Mouse (Mus musculus) heart, embryonic 10.5 days (tissue): ENCODE measurements around the gene Kctd15. TPM values are rescaled to one million over a fixed set of nuclear protein-coding genes. Genes with fewer than 3 reads are reported as not detected.
A peak's percentile ranks its signal among the peaks of the same experiment; 100 is the strongest.

ENCODE experiments used
- DNase-seq: peaks from one replicate; pipeline ENCODE4 v3.0.0-alpha.2; 2017; ENCODE audit warnings: low spot score
- H3K27ac ChIP-seq: fragments of 300-500 bp; sonication (generic); 2 replicates; pipeline ENCODE4 v1.5.1; 2016; ENCODE audit warnings: mild to moderate bottlenecking
- H3K27me3 ChIP-seq: fragments of 300-500 bp; sonication (generic); 2 replicates; pipeline ENCODE4 v1.6.1; 2016; ENCODE audit warnings: mild to moderate bottlenecking; ENCODE audit not compliant: poor library complexity, insufficient read depth, severe bottlenecking
- H3K36me3 ChIP-seq: fragments of 300-500 bp; sonication (generic); 2 replicates; pipeline ENCODE4 v1.6.1; 2016; ENCODE audit warnings: mild to moderate bottlenecking, moderate library complexity
- H3K4me1 ChIP-seq: fragments of 300-500 bp; sonication (generic); 2 replicates; pipeline ENCODE4 v1.6.1; 2016; ENCODE audit warnings: mild to moderate bottlenecking
- H3K4me3 ChIP-seq: fragments of 300-500 bp; sonication (generic); 2 replicates; pipeline ENCODE4 v1.5.1; 2016; ENCODE audit warnings: mild to moderate bottlenecking, moderate library complexity
- H3K9me3 ChIP-seq: fragments of 300-500 bp; sonication (generic); 2 replicates; pipeline ENCODE4 v1.6.1; 2016; ENCODE audit warnings: mild to moderate bottlenecking, moderate library complexity
- WGBS: fragments of 180-500 bp; shearing (Covaris S2); methylation state at CpG from one replicate; pipeline ENCODE4 v1.1.7; 2016; 5-methylcytosine and 5-hydroxymethylcytosine counted together
- polyA plus RNA-seq: library from polyadenylated mRNA; unstranded; fragments of >200 nt; fragmentation: Nextera tagmentation; extraction: Ambion mirVana; gene quantifications from 2 replicates; pipeline ENCODE4 v1.2.1, GENCODE M21; 2016

Gene Kctd15
- polyA plus RNA-seq, 1 experiment from 2014 or later: 25.5 TPM

GRCm38 (mm10) chr7:34680771-34681421 lies 24.4 kb upstream of the Kctd15 start:
- H3K4me3 ChIP-seq: no peak overlapping the region
- no peaks in the 10 kb centered on the region for H3K9me3 ChIP-seq
- H3K4me1 ChIP-seq: peaks cover 8% of the 10 kb centered on the region
- H3K36me3 ChIP-seq: no peaks in the 10 kb centered on the region
- peaks cover 16% of the 10 kb centered on the region for H3K27me3 ChIP-seq
- no peak overlapping the region for H3K27ac ChIP-seq
- 40% methylated on average over 15 of the region's 15 CpGs for WGBS
- no peak for DNase-seq

GRCm38 (mm10) chr7:34679886-34680285 lies 23.4 kb upstream of the Kctd15 start:
- H3K4me3 ChIP-seq: no peak overlapping the region
- no peak for DNase-seq
- no peak overlapping the region for H3K27ac ChIP-seq
- 71% methylated on average over 2 of the region's 2 CpGs for WGBS
- H3K27me3 ChIP-seq: peaks cover 27% of the 10 kb centered on the region
- H3K36me3 ChIP-seq: no peaks in the 10 kb centered on the region
- no peaks in the 10 kb centered on the region for H3K9me3 ChIP-seq
- peaks cover 15% of the 10 kb centered on the region for H3K4me1 ChIP-seq

- Histone ChIP-seq H3K27me3 (peaks cover 44% of the 10 kb centered on the region), H3K9me3 (no peaks in the 10 kb centered on the region), H3K36me3 (no peaks in the 10 kb centered on the region), H3K4me1 (peaks cover 13% of the 10 kb centered on the region), H3K4me3 (peak overlapping the region; percentile 45), H3K27ac (no peak overlapping the region)
- WGBS: 10% methylated on average over 33 of the region's 33 CpGs
- DNase-seq: peak; percentile 82
Measured at GRCm38 (mm10) chr7:34675831-34676514, 19.4 kb upstream of the Kctd15 start.

- H3K9me3 ChIP-seq: no peaks in the 10 kb centered on the region
- H3K36me3 ChIP-seq: no peaks in the 10 kb centered on the region
- peak overlapping the region; percentile 45 for H3K4me3 ChIP-seq
- no peak overlapping the region for H3K27ac ChIP-seq
- no peak for DNase-seq
- peaks cover 8% of the 10 kb centered on the region for H3K4me1 ChIP-seq
- 15% methylated on average over 42 of the region's 42 CpGs for WGBS
- peaks cover 44% of the 10 kb centered on the region for H3K27me3 ChIP-seq
Measured at GRCm38 (mm10) chr7:34675120-34675790, 18.7 kb upstream of the Kctd15 start.

- Histone ChIP-seq H3K36me3 (no peaks in the 10 kb centered on the region), H3K9me3 (no peaks in the 10 kb centered on the region), H3K4me3 (no peak overlapping the region), H3K4me1 (peaks cover 19% of the 10 kb centered on the region), H3K27ac (no peak overlapping the region), H3K27me3 (peaks cover 40% of the 10 kb centered on the region)
- 67% methylated on average over 4 of the region's 4 CpGs for WGBS
- DNase-seq: no peak
Measured at GRCm38 (mm10) chr7:34672916-34673315, 16.4 kb upstream of the Kctd15 start.

DNA sequence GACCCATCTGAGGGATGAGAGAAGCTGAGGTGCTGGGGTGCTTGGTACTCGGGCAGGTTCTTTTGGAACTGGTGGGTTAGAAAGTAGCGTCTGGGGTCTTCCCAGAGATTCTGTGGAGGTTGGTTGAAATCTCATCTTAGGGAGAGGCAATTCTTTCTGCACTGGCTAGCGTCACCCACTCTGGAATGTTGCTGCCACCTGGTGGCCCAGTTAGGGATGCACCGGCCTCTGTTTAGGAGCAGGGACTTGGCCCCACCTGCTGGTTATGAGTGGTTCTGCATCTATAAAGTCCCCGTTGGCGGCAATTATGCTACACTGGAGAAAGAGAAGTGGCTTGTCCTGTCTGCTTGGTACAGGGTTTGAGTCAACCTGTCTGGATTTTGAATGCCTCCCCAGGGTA lies 15.4 kb upstream of the Kctd15 start:
- Histone ChIP-seq H3K36me3 (no peaks in the 10 kb centered on the region), H3K27me3 (peaks cover 40% of the 10 kb centered on the region), H3K27ac (no peak overlapping the region), H3K4me1 (peaks cover 19% of the 10 kb centered on the region), H3K4me3 (no peak overlapping the region), H3K9me3 (no peaks in the 10 kb centered on the region)
- DNase-seq: peak; percentile 93
- WGBS: 1% methylated on average over 6 of the region's 6 CpGs

DNA sequence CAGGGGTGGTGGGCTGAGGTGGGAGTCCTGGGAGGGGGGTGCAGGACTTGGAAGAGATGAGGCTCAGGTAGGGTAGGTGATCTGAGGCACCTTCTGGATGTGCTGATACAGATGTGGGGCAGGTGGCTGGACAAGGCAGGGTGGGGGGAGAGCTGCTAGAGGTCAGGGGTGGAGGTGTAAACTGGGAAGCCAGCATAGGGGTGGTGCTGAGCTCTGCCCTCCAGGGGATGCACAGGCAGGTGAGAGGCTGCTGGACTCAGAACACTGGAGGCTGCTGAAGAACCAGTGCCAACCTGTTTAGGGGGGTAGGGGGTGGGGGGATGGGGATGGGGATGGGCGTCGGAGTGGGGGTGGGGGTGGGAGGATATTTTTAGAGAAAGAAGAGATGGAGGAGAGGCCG lies 14.2 kb upstream of the Kctd15 start:
- peaks cover 36% of the 10 kb centered on the region for H3K27me3 ChIP-seq
- H3K36me3 ChIP-seq: no peaks in the 10 kb centered on the region
- DNase-seq: no peak
- peaks cover 17% of the 10 kb centered on the region for H3K4me1 ChIP-seq
- H3K4me3 ChIP-seq: no peak overlapping the region
- H3K27ac ChIP-seq: no peak overlapping the region
- H3K9me3 ChIP-seq: no peaks in the 10 kb centered on the region
- 65% methylated on average over 3 of the region's 3 CpGs for WGBS

- H3K9me3 ChIP-seq: no peaks in the 10 kb centered on the region
- H3K36me3 ChIP-seq: no peaks in the 10 kb centered on the region
- peaks cover 11% of the 10 kb centered on the region for H3K4me1 ChIP-seq
- DNase-seq: no peak
- peak overlapping the region; percentile 28; the same call in 1 of the 2 replicates for H3K4me3 ChIP-seq
- no peak overlapping the region for H3K27ac ChIP-seq
- peaks cover 22% of the 10 kb centered on the region for H3K27me3 ChIP-seq
- 7% methylated on average over 9 of the region's 9 CpGs for WGBS
Measured at GRCm38 (mm10) chr7:34669336-34669735, 12.8 kb upstream of the Kctd15 start.

DNA sequence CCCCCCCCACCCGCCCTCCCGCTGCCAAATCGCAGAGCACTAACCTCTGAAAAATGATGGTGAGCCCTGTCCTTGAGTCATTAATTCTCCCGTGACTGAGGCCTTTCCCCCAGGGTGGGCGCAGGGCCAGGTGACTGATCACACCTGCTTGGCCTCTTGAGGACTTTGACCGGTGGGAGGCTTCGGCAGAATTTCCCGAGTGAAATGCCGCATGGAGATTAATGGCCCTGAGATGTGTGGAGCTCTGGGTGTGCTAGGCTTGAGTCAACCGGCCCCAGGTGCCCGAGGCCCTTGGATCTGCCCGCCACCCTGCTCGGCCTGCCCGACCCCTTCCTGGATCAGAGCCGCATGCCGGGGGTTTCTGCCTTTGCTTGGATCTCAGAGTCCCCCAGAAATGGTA lies 11.3 kb upstream of the Kctd15 start:
- Histone ChIP-seq H3K27me3 (peaks cover 7% of the 10 kb centered on the region), H3K27ac (no peak overlapping the region), H3K9me3 (no peaks in the 10 kb centered on the region), H3K4me1 (peaks cover 15% of the 10 kb centered on the region), H3K4me3 (no peak overlapping the region), H3K36me3 (no peaks in the 10 kb centered on the region)
- no peak for DNase-seq
- 81% methylated on average over 16 of the region's 16 CpGs for WGBS

GRCm38 (mm10) chr7:34663145-34663544 lies 6.6 kb upstream of the Kctd15 start:
- 35% methylated on average over 7 of the region's 7 CpGs for WGBS
- Histone ChIP-seq H3K4me1 (peaks cover 8% of the 10 kb centered on the region; the same call in 1 of the 2 replicates), H3K27ac (no peak overlapping the region), H3K36me3 (no peaks in the 10 kb centered on the region), H3K27me3 (no peaks in the 10 kb centered on the region), H3K9me3 (no peaks in the 10 kb centered on the region), H3K4me3 (no peak overlapping the region)
- no peak for DNase-seq

DNA sequence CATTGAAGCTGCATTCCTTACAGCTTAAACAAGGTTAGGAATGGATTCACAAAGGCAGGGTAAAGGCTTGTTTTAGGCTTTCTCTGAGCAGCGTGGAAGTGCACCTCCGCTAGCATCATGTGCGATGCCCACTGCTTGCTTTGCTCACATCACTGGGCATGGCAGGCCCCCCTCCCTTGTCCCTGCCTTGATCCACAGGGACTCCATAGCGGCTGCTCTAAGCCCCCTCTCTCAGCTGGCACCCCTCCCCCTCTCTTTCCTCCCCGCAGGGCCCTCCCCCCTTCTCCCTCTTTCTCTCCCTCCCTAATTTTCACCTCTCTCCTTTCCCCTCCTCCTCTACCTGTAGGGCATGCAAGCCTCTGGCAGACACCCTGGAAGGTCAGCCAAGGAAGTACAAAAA lies 5.7 kb upstream of the Kctd15 start:
- WGBS: 15% methylated on average over 5 of the region's 5 CpGs
- Histone ChIP-seq H3K27ac (no peak overlapping the region), H3K9me3 (no peaks in the 10 kb centered on the region), H3K36me3 (no peaks in the 10 kb centered on the region), H3K27me3 (no peaks in the 10 kb centered on the region), H3K4me3 (no peak overlapping the region), H3K4me1 (peaks cover 8% of the 10 kb centered on the region; the same call in 1 of the 2 replicates)
- no peak for DNase-seq

DNA sequence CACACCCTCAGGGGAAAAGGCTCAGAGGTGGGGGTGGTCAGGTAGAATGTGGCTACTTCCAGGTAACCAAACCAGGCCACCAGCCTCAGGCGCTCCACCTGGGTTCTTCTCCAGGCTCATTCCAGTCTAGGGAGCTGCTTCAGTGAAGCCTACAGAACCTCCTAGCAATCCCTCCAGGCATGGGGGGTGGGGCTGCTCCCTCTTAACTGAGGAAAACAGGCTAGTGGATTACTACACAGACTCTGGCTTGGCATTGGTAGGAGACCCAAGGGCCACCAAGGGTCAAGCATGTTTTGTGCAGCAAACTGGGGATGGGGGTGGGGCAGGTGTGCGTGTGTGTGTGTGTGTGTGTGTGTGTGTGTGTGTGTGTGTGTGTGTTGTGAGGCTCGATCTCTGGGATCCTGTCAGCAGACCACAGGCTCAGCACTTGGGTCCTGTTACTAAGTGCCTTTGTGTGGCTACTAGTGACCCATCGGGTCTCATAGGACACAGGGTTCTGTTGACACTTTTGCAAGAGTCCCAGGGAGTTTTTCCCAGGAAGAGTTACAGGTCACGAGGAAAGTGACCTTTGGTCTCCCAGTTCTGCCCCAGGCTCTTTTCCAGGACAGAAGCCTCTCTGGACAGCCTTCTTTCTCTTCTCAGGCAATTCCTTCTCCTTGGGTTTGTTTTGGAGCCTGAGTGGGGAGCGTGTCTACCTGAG lies 3.0 kb upstream of the Kctd15 start:
- H3K4me1 ChIP-seq: peaks cover 11% of the 10 kb centered on the region; the same call in 1 of the 2 replicates
- no peak overlapping the region for H3K4me3 ChIP-seq
- H3K36me3 ChIP-seq: no peaks in the 10 kb centered on the region
- H3K9me3 ChIP-seq: no peaks in the 10 kb centered on the region
- H3K27me3 ChIP-seq: no peaks in the 10 kb centered on the region
- H3K27ac ChIP-seq: no peak overlapping the region
- WGBS: 67% methylated on average over 5 of the region's 6 CpGs
- no peak for DNase-seq
